Comparison of ENCODE assay signal across 25 mouse cellular contexts in the genomic region with DNA sequence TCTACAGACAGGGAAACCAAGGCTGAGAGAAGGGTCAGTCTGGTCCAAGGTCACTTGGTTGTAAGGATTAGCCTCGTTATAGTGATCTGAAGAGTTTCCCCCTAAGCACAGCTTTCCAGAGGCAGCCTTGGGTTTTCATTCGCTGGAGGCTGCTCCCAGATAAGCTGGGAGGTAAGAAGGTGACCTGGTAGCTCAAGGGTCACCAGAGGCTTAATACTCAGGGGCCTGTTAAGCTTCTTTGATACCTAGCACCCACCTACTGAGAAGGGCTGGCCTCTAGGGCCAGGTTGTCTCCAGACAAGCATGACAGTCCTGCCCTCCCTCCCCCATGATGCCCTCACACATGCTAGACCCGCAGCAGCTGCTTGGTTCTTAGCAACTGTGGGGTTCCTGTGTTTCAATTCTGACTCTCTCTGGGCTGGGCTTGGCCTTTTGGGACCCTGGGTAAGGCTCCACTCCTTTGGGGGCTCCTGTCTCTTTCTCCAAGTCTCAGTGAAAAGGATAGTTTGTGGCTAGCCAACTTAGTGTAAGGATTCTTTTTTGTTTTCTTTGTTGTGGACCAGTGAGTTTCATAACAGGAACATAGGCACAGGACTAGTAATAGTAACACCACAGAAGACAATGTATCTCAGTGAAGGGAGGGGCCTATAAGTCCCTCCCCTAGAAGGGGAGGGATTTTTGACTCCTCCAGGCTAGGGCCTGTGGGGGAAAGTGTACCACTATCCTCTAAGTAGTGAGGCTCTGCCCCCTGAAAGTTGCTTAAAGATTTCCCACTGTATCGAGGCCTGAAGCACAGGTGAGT. TPM values are rescaled to one million over a fixed set of nuclear protein-coding genes. Genes with fewer than 3 reads are reported as not detected.
DNase-seq lines count a peak whose midpoint lies in the region; ATAC-seq and TF ChIP-seq lines count a peak whose summit lies in the region.
"Had no signal": no experiment of that assay in that cellular context is flagged by ENCODE, and none has a peak within 500 bp of the region (broad histone marks: within the 10 kb centered on the region; RNA-seq: fewer than 3 reads in every experiment).

No protein-coding gene starts in this region.

- no peak overlapping the region for H3K4me3 ChIP-seq in liver, postnatal 0 days (ENCODE audit: low read depth, low read length)
- H3K4me3 ChIP-seq in MEL (ENCODE audit: control insufficient read depth in 1 of 2, insufficient read depth in 1 of 2, low read depth in 2 of 2, low read length in 2 of 2): no peak overlapping the region
- H3K4me3 ChIP-seq in kidney, embryonic 14.5 days (ENCODE audit: low read length): no peak overlapping the region
- H3K4me3 ChIP-seq: embryonic facial prominence, embryonic 15.5 days; forebrain, embryonic 15.5 days; heart, embryonic 12.5 days; megakaryocyte, embryonic 14.5 days had no signal

- no peaks in the 10 kb centered on the region for H3K36me3 ChIP-seq in liver, postnatal 0 days (replicated peaks; ENCODE audit: insufficient read depth, low read length)
- no peaks in the 10 kb centered on the region for H3K36me3 ChIP-seq in MEL (ENCODE audit: control insufficient read depth in 1 of 2, insufficient read depth in 2 of 2, low read length in 2 of 2)
- no peaks in the 10 kb centered on the region for H3K36me3 ChIP-seq in kidney, embryonic 14.5 days (ENCODE audit: control insufficient read depth, insufficient read depth, low read length)
- H3K36me3 ChIP-seq: embryonic facial prominence, embryonic 15.5 days; forebrain, embryonic 15.5 days; G1E; heart, embryonic 12.5 days had no signal

- peak overlapping the region; percentile 46 for H3K27ac ChIP-seq in liver, postnatal 0 days (ENCODE audit: low read depth)
- no peak overlapping the region for H3K27ac ChIP-seq in MEL (ENCODE audit: control insufficient read depth, low read depth, low read length)
- no peak overlapping the region for H3K27ac ChIP-seq in kidney, embryonic 14.5 days (ENCODE audit: low read depth, low read length)
- H3K27ac ChIP-seq: embryonic facial prominence, embryonic 15.5 days; forebrain, embryonic 15.5 days; hindbrain, postnatal 0 days had no signal

- peaks cover 21% of the 10 kb centered on the region for H3K27me3 ChIP-seq in liver, postnatal 0 days (ENCODE audit: insufficient read depth, low read length)
- no peaks in the 10 kb centered on the region for H3K27me3 ChIP-seq in MEL (ENCODE audit: control insufficient read depth in 1 of 2, insufficient read depth in 2 of 2, low read length in 2 of 2)
- peaks cover 24% of the 10 kb centered on the region for H3K27me3 ChIP-seq in kidney, embryonic 14.5 days (ENCODE audit: control insufficient read depth, insufficient read depth, low read length)
- H3K27me3 ChIP-seq: megakaryocyte, embryonic 14.5 days had no signal

- no peak overlapping the region for H3K4me2 ChIP-seq in liver, postnatal 0 days (ENCODE audit: low read depth, low read length)
- H3K4me2 ChIP-seq in kidney, embryonic 14.5 days (replicated peaks; ENCODE audit: low read depth, low read length): no peak overlapping the region
- H3K4me2 ChIP-seq: embryonic facial prominence, embryonic 15.5 days; forebrain, embryonic 15.5 days; heart, embryonic 12.5 days; liver, embryonic 11.5 days had no signal

- TF ChIP-seq CTCF in liver, postnatal 0 days (IDR thresholded peaks at IDR 0.05; ENCODE audit: low read depth): no peak
- no peak for TF ChIP-seq CTCF in MEL (IDR thresholded peaks at IDR 0.05 in 2 of 3, conservative IDR thresholded peaks at IDR 0.05 in 1 of 3; ENCODE audit: control insufficient read depth in 1 of 3, insufficient read depth in 1 of 3, low read depth in 2 of 3, low read length in 3 of 3, poor library complexity in 1 of 3, severe bottlenecking in 1 of 3)

- DNase-seq in liver, postnatal 0 days: no peak
- DNase-seq in liver (no peak), MEL (ENCODE audit: low read depth, low spot score) (peak; percentile 54)
- peak; percentile 63 for DNase-seq in retina, postnatal 7 days (ENCODE audit: low read depth, low spot score)
- no peak for DNase-seq in heart, postnatal 14 days
- DNase-seq in kidney, postnatal 4 days: no peak
- DNase-seq: adrenal gland, postnatal 10 days; cerebellum, adult 9-10 months; gastrocnemius, postnatal 10 days; heart, adult 11 months; heart, postnatal 10 days; lung, adult 18-20 months; lung, postnatal 10 days; midbrain, embryonic 14.5 days had no signal

- no peak for TF ChIP-seq EP300 in liver, postnatal 0 days (IDR thresholded peaks at IDR 0.05; ENCODE audit: low read depth)
- no peak for TF ChIP-seq EP300 in MEL (IDR thresholded peaks at IDR 0.05; ENCODE audit: low read depth in 1 of 2, low read length in 2 of 2)

- 52% methylated on average over 4 of the region's 4 CpGs for WGBS in liver, postnatal 0 days (ENCODE audit: insufficient replicate concordance)
- 46% methylated on average over 4 of the region's 4 CpGs for WGBS in kidney, embryonic 14.5 days

- intact Hi-C loops in heart, postnatal 14 days (cut with DNase I): no loop called here

- 0 out of 2 replicates have a peak, but pooled peaks have one; percentile 16 for ATAC-seq in liver, postnatal 0 days
- ATAC-seq in monocyte, adult 5-6 weeks (replicated peaks; ENCODE audit: insufficient number of reproducible peaks, low FRiP score, low TSS enrichment, poor library complexity, severe bottlenecking): peak; percentile 50
- no peak for ATAC-seq in kidney, embryonic 14.5 days (ENCODE audit: low FRiP score, low TSS enrichment)
- ATAC-seq: activated CD4-positive, CD25-positive, alpha-beta regulatory T cell, adult 4 months; forebrain, embryonic 15.5 days; hindbrain, postnatal 0 days; intestine, postnatal 0 days had no signal

- TF ChIP-seq RAD21 in MEL (IDR thresholded peaks at IDR 0.05; ENCODE audit: low read depth, low read length): no peak

- H3K4me1 ChIP-seq in liver, postnatal 0 days (ENCODE audit: insufficient read depth): peaks cover 18% of the 10 kb centered on the region
- peaks cover 0 to 6% of the 10 kb centered on the region in 2 experiments; a peak in 2 of 4 replicates for H3K4me1 ChIP-seq in MEL (ENCODE audit: control insufficient read depth in 1 of 2, insufficient read depth in 2 of 2, low read length in 2 of 2)
- H3K4me1 ChIP-seq in kidney, embryonic 14.5 days (ENCODE audit: control insufficient read depth, insufficient read depth, low read length): peaks cover 12% of the 10 kb centered on the region; the same call in 1 of the 2 replicates

- no peak for TF ChIP-seq POLR2A in MEL (IDR thresholded peaks at IDR 0.05; ENCODE audit: control insufficient read depth in 1 of 2, insufficient read depth in 1 of 2, low read depth in 1 of 2, low read length in 2 of 2, poor library complexity in 1 of 2)

- H3K9ac ChIP-seq in liver, postnatal 0 days (replicated peaks): no peak overlapping the region
- H3K9ac ChIP-seq in MEL (ENCODE audit: control insufficient read depth, low read depth, low read length, poor library complexity, severe bottlenecking): no peak overlapping the region
- no peak overlapping the region for H3K9ac ChIP-seq in kidney, embryonic 14.5 days (ENCODE audit: low read depth, low read length)
- H3K9ac ChIP-seq: embryonic facial prominence, embryonic 15.5 days; forebrain, embryonic 15.5 days; heart, embryonic 12.5 days had no signal

- H3K79me2 ChIP-seq in MEL (ENCODE audit: control insufficient read depth, insufficient read depth, low read length, poor library complexity): no peaks in the 10 kb centered on the region

- H3K9me3 ChIP-seq in liver, postnatal 0 days (ENCODE audit: low read length): no peaks in the 10 kb centered on the region
- no peaks in the 10 kb centered on the region for H3K9me3 ChIP-seq in MEL (replicated peaks; ENCODE audit: insufficient read depth, low read length)
- no peaks in the 10 kb centered on the region for H3K9me3 ChIP-seq in kidney, embryonic 14.5 days (ENCODE audit: control insufficient read depth, low read length)
- H3K9me3 ChIP-seq: embryonic facial prominence, embryonic 15.5 days; forebrain, embryonic 15.5 days; heart, embryonic 12.5 days; megakaryocyte, embryonic 14.5 days had no signal

TF ChIP-seq in MEL, 35 proteins besides CTCF, POLR2A, EP300 and RAD21:
- no peak for TF ChIP-seq ZKSCAN1 (IDR thresholded peaks at IDR 0.05; ENCODE audit: low read depth, low read length)
- no peak for TF ChIP-seq TCF12 (IDR thresholded peaks at IDR 0.05; ENCODE audit: low read depth, low read length)
- TF ChIP-seq E2F4 (IDR thresholded peaks at IDR 0.05; ENCODE audit: borderline replicate concordance, low read depth, low read length): no peak

RNA-seq across cellular contexts. Expression of a gene that starts 2.4 kb away (rescaled TPM):
- polyA plus RNA-seq in liver, postnatal 0 days (2015; fragmentation: Nextera tagmentation; extraction: Ambion mirVana): 2.5 and 2.9 TPM in 2 replicates
- total RNA-seq in MEL (2012; rRNA removed): 12.5 and 16.2 TPM in 2 replicates
- 10 to 100 TPM in 1 of 2 experiments, not detected in 1; 10.8 TPM for polyA plus RNA-seq in MEL (2012; ENCODE audit: insufficient read depth in 1 of 2, insufficient read length in 2 of 2, low read depth in 1 of 2, low replicate concordance in 2 of 2, missing spikeins in 1 of 2)
- total RNA-seq in monocyte, adult 5-6 weeks (2017): 76.0 to 95.2 TPM (median 78.6 TPM) in 3 replicates
- total RNA-seq in heart, postnatal 14 days (2021): under 1 TPM; 0.33 to 0.49 TPM
- polyA plus RNA-seq in kidney, embryonic 14.5 days (2014; fragmentation: Nextera tagmentation; extraction: Ambion mirVana): 8.5 and 12.6 TPM in 2 replicates

RNA-seq across cellular contexts. Expression of a gene that starts 35.1 kb away (rescaled TPM):
- 31.8 and 32.3 TPM in 2 replicates for polyA plus RNA-seq in liver, postnatal 0 days (2015; fragmentation: Nextera tagmentation; extraction: Ambion mirVana)
- total RNA-seq in MEL (2012; rRNA removed): 14.5 and 15.8 TPM in 2 replicates
- polyA plus RNA-seq in MEL (2012; ENCODE audit: insufficient read depth in 1 of 2, insufficient read length in 2 of 2, low read depth in 1 of 2, low replicate concordance in 2 of 2, missing spikeins in 1 of 2): 10 to 100 TPM in 1 of 2 experiments, not detected in 1; 51.8 TPM
- 27.8 to 56.1 TPM (median 45.9 TPM) in 3 replicates for total RNA-seq in monocyte, adult 5-6 weeks (2017)
- total RNA-seq in heart, postnatal 14 days (2021): 100 to 1,000 TPM; 131 to 138 TPM
- 33.3 and 39.9 TPM in 2 replicates for polyA plus RNA-seq in kidney, embryonic 14.5 days (2014; fragmentation: Nextera tagmentation; extraction: Ambion mirVana)

Comparison
In these comparisons a context has a peak if more than half of its experiments do, and no peak if none do; other contexts are left out.
1. DNase-seq: peak in MEL (single experiment) and retina, postnatal 7 days (single experiment); none in liver, postnatal 0 days (single experiment), liver (single experiment), heart, postnatal 14 days (0 of 2) and kidney, postnatal 4 days (0 of 2).